In the genomic region with DNA sequence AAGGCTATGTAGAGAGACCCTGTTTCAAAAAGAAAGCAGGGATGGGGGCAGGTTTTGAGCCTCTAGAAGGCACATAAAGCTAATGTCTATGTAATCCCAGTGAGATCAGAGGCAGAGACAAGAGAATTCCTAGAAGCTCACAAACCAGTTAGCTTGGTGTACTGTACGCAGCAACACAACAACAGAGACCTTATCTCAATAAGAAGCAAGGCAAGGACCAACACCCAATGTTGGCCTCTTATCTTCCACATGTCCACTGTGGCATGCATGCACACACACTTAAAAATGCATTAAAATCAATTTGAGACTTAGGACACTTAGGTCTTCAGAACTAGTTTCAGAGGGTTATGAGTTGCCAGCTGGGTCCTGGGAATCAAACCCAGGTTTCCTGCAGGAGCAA, we compare ENCODE assay signal across 28 mouse cellular contexts. TPM values are rescaled to one million over a fixed set of nuclear protein-coding genes. Genes with fewer than 3 reads are reported as not detected.
"Had no signal": no experiment of that assay in that cellular context is flagged by ENCODE, and none has a peak within 500 bp of the region (broad histone marks: within the 10 kb centered on the region; RNA-seq: fewer than 3 reads in every experiment).

No protein-coding gene starts in this region.

- H3K4me3 ChIP-seq: layer of hippocampus, adult 2 months; liver, embryonic 15.5 days; megakaryocyte, embryonic 14.5 days; stomach, embryonic 15.5 days had no signal

- H3K27ac ChIP-seq: kidney, postnatal 0 days; layer of hippocampus, adult 2 months; liver, embryonic 15.5 days; macrophage; stomach, embryonic 15.5 days had no signal

- H3K9me3 ChIP-seq: liver, embryonic 15.5 days; megakaryocyte, embryonic 14.5 days; stomach, embryonic 15.5 days had no signal

- DNase-seq: kidney, adult 18-20 months; kidney, postnatal 25 days; layer of hippocampus, adult 9-11 months; lung, embryonic 14.5 days; midbrain, embryonic 14.5 days; right cerebral cortex, postnatal 14 days; right cerebral cortex, postnatal 4 days; thymus, postnatal 25 days had no signal

- H3K4me2 ChIP-seq: liver, embryonic 15.5 days; lung, embryonic 14.5 days; midbrain, embryonic 11.5 days; stomach, embryonic 15.5 days had no signal

- H3K9ac ChIP-seq: liver, embryonic 15.5 days; lung, embryonic 14.5 days; stomach, embryonic 15.5 days had no signal

- ATAC-seq: inflammation-experienced regulatory T-cells, adult 6 months; intestine, embryonic 16.5 days; lung, postnatal 0 days had no signal

- H3K27me3 ChIP-seq: liver, embryonic 15.5 days; megakaryocyte, embryonic 14.5 days; stomach, embryonic 15.5 days had no signal

RNA-seq across cellular contexts. Expression of a gene that starts 51.4 kb away (rescaled TPM):
- total RNA-seq: layer of hippocampus, adult 2 months had no signal
- polyA plus RNA-seq: inflammation-experienced regulatory T-cells, adult 6 months; liver, embryonic 15.5 days; macrophage had no signal

RNA-seq across cellular contexts. Expression of a gene that starts 52.9 kb away (rescaled TPM):
- total RNA-seq: layer of hippocampus, adult 2 months; layer of hippocampus, postnatal 25 days; left cerebral cortex, adult 18-20 months; left cerebral cortex, postnatal 25 days; midbrain, postnatal 0 days had no signal
- polyA plus RNA-seq: intestine, embryonic 16.5 days; kidney, embryonic 14.5 days; kidney, postnatal 0 days; large intestine, adult 2 months; limb, embryonic 11.5 days; limb, embryonic 14.5 days; liver, embryonic 15.5 days; macrophage; midbrain, embryonic 11.5 days; midbrain, embryonic 14.5 days; midbrain, postnatal 0 days; neural tube, embryonic 11.5 days; neural tube, embryonic 14.5 days; stomach, embryonic 15.5 days had no signal
